Mouse (Mus musculus): ENCODE data around the gene Gga1.

The Gga1 gene

DNA sequence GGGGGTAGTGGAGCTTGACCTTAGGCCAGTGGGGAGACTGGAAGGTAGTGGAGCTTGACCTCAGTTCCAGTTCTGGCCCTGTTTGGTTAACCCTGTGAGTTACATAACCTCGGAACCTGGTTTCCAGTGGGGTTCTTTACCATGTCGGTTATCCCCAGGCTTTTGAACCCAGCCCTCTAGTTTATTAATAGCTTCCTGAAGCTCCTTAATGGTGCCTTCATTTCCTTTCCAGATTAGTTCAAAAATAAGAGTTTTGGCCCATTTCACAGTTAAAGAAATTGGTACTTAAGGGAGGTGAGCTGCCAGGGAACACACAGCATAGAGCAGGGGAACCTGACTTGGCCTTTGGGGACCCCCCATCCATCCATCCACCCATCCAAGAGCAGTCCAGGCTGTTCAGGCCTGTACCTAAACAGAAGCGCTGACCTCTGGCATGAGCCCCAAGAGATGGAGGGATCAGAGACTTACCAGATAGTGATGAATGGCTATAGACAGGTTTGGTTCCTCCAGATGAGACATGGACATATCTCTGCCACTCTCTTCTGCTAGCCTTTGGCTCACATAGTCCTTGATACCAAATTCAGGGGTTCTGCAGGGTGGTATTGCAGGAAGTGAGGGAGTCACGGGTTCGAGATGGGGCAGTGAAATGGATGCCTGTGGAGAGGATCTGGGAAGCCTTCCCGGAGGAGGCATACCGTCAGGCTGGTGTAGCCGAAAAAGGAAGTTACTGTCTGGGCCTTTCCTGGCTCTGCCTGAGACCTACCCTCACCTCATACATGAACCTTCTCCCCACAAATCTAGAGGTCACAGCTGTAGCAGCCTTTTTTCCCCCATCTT lies 38.1 kb downstream of the Gga1 start:
- DNase-seq: no peak

- DNase-seq: peak; percentile 65
These were observed 38.6 kb downstream of the Gga1 start for GRCm38 (mm10) chr15:78915660-78916017.

DNA sequence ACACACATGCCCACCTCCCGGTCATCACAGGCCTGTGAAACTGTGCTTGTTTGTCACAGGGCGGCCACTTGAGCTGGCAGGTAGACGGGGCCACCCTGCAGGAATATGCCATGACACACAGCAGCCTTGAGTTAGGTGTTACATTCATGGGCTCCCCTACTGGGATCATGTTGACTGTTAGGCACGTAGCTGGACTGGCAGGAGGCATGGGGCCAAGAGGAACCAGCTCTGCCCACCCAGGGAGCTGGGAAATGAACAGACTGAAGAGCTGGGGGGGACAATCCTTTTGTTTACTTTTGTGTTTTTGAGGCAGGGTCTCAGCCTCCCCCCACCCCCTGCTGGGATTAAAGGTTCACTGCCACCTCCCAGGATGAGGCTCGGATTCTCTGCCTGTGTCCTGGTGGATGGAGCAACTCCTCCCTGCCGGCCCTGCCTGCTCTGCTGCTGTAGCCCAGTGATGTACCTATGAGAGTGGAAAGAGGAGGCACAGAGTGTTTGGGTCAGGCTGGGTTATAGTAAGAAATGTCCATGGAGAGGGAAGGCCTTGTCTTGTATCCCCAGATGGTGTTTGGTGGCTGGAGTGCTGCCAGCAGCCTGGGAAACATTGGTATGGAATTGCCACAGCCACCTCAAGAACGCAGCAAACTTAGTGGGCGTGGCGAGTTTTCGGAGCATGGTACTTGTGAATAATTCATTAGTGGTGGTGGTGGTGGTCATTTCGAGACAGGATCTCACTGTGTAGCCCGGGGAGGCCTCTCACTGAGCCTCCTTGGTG lies 39.2 kb downstream of the Gga1 start:
- no peak for DNase-seq

DNA sequence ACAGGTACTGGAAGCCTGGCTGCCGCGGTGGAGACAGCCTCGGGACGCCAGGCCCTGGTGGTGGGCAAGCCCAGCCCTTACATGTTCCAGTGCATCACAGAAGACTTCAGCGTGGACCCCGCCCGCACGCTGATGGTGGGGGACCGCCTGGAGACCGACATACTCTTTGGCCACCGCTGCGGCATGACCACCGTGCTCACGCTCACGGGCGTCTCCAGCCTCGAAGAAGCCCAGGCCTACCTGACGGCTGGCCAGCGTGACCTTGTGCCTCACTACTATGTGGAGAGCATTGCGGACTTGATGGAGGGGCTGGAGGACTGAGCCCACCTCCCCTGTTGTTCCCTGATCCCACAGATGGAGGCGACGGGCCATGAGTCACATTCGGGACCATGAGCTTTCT lies 41.1 kb downstream of the Gga1 start:
- no peak for DNase-seq

DNA sequence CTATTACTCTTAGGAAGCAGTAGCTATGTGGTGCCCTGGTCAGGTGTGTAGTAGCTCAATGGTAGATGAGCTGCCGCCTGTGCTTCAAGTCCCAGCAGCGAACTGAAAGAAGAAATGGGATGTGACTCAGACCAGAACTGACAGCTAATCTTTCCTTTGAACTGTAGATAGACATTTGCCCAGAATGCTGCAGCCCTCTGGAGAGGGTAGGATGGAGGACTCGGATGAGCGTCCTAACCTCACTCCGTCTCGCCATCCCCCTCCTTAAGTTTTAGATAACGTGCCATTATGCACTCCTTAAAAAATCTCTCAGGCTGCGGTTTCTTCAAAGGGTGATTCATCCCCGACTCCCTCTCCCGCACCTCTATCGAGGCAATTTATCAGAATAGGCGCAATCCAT lies 42.9 kb downstream of the Gga1 start:
- DNase-seq: no peak

DNA sequence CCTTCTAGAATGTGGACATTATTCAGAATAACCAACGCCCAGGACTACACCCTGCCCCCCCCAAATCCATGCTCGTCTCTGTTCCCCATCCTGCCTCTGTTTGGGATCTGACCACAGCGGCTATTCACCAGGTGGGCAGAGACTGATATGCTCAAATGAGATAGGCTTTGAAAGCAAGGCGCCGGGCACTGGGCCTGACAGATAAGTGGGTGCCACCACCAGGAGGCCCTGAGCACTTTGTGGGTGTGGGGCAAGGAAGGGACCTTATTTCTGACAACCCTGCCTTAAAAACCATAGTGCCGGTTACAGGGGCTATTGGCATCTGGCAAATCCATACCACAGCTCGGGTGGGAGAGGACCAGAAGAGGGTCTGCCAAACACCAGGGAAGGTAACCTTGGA lies 45.7 kb downstream of the Gga1 start:
- no peak for DNase-seq

DNA sequence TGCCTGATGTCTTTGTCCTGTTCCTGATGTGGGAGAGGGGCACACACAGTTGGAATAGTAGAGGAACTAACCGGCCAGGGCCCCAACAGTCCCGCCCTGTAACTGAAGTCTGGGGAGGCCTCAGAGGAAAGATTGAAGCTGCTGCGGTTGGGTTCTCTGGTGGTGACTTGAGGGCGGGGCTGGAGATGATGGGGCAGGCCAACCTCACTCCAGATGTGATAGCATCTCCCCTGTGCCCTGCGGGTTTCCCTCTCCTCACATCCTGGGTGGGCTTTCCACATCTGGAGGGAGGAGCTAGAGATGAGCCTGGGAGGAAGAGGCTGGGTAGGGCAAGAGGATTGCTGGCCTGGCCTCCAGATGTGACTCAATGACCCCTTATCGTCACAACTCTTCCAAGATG lies 46.6 kb downstream of the Gga1 start:
- no peak for DNase-seq

- peak; percentile 54 for DNase-seq
These were observed 48.1 kb downstream of the Gga1 start for GRCm38 (mm10) chr15:78925129-78925528.

DNA sequence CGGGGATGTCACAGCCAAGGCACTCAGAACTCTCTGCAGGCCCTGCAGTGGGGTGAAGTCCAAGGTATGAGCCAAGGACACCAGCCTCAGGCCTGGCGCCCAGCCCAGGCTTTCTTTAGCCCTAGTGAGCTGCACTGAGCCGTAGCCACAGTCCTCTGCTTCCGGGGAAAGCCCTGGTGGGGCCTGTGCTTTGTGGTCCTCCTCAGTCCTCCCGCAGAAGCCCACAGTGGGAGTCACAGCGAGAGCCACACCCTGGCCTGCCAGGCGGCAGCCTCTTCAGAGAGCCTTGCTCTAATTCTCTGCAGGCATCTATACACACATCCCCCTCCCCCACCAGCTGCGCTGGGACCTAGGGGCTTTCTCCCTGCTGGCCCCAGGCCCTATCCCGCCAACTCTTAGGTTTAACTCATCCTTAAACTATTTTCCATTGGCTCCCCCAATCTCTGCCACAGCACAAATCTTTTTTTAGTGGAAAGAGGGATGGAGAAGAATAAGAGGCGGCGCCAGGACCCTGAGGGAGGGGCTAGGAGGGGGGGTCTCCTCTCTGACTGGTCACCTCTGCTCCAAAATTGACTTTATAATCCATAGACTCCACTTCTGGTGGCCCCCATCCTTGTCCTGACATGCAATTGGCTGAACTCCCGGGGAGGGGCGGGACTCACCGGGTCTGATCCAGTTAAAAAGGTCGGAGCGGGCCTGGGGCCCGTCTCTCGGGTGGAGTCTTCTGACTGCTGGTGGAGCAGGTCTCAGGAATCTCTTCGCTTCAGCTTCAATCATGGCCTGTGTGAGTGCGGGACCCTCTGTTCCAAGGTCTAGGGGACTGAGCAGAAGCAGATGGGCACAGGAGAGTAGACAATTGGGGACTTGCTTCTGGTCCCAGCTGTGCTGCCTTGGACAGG lies 49.3 kb downstream of the Gga1 start, which contains the start of gene Lgals1:
Gene Lgals1 (plus strand): TSS at position 705 of the 899 bp plus-strand sequence.
- peak; percentile 95 for DNase-seq

- peak; percentile 33 for DNase-seq
These were observed 50.2 kb downstream of the Gga1 start for GRCm38 (mm10) chr15:78927021-78927787.

- DNase-seq: peak; percentile 74
These were observed 50.9 kb downstream of the Gga1 start for GRCm38 (mm10) chr15:78927788-78928457.

- no peak for DNase-seq
These were observed 51.5 kb downstream of the Gga1 start for GRCm38 (mm10) chr15:78928539-78928938.

DNA sequence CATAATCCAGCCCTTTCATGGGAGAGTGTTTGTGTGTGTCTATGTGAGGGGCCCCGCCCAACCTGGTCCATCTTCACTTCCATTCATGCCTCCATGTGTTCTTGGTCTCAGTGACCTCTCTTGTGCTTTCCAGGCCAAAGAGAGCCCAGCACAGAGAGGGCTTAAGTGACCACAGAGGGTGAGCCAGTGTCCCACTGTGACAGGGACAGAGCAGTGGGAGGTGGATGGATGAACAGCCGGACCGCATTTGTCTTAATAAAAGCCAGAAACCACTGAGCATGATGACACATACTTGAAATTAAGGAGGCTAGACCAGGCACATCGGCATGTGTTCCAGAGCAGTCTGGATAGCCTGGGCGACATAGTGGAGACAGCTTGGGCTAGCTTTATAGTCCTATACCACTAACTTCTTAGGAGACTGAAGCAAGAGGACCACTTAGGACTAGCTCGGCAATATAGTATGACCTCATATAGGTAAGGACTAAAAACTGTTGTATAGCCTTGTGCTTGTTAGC lies 53.3 kb downstream of the Gga1 start:
- DNase-seq: no peak

DNA sequence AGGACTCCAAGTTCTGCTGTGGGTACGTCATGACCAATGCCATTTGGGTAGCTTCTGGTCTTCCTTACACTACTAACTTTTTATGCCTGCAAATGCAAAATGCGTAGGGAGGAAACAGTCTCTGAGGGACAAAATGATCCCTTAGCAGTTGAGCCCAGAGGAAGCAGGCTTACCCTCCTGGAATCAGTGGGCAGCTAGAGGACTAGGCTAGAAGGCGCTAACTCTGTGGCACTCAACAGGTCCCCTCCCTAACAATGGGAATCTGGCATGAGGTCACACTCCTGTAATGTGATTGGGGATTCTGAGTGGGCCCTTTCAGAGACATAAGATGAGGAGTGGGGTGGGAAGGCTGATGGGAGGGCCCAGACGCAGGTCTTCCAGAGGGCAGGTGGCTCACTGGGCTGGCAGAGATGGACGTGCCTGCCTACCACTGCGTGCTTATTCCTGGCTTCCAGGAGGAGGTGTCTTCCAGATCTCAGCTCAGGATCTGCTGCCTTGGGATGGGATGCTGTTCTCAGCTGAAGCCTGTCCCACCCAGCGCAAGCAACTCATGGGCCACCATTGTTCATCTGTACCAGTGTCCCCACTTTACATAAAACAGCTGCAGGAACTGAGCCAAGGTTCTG lies 53.9 kb downstream of the Gga1 start:
- no peak for DNase-seq

GRCm38 (mm10) chr15:78931577-78931976 lies 54.6 kb downstream of the Gga1 start:
- peak; percentile 37 for DNase-seq

GRCm38 (mm10) chr15:78934784-78935320 lies 57.9 kb downstream of the Gga1 start, which contains the start of gene Nol12:
Nol12 (plus strand) TSS chr15:78934933.
- peak; percentile 80 for DNase-seq

GRCm38 (mm10) chr15:78936403-78936802 lies 59.4 kb downstream of the Gga1 start:
- no peak for DNase-seq

DNA sequence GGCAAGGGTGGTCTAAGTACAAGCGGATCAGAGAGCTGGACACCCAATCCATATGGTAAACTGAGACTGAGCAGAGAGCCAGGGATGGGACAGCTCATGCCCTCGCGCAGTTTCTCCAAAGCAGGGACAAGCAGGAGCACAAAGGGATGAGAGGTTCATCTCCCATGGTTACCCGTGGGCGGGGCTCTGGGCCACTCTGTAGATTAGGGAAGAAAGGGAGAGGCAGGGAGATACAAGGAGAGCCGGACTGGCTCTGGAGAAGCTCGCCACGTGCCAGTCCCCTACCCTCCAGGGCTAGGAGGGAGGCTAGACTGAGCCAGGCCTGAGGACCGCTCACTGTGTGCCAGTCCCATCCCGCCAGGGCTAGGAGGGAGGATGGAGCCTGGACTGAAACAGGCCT lies 60.3 kb downstream of the Gga1 start:
- DNase-seq: no peak

DNA sequence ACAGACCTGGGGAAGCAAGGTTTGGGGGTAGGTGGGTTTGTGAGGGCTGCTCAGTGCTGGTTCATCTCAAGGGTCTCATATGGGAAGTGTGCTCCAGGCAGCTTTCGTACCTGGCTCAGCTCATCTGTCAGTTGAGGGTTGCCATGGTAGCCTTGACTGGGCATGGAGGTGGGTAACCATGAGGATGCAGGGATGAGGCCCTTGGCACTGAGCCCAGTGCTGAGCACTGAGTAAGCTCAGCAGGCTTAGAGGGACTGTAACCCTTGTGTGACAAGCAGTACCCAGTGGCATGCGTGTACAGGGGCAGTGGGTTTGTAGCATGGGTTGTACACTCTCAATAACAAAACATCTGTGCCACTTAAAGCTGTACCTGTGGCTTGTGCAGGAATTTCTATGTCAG lies 61.0 kb downstream of the Gga1 start:
- DNase-seq: no peak

GRCm38 (mm10) chr15:78940325-78940724 lies 63.3 kb downstream of the Gga1 start:
- no peak for DNase-seq

GRCm38 (mm10) chr15:78942663-78943062 lies 65.7 kb downstream of the Gga1 start:
- peak; percentile 67 for DNase-seq
